Comparison of ENCODE assay signal across 24 mouse cellular contexts in genomic region chr7:136908616-136909144, GRCm38 (mm10). TPM values are rescaled to one million over a fixed set of nuclear protein-coding genes. Genes with fewer than 3 reads are reported as not detected.
DNase-seq lines count a peak whose midpoint lies in the region; ATAC-seq and TF ChIP-seq lines count a peak whose summit lies in the region.
"Had no signal": no experiment of that assay in that cellular context is flagged by ENCODE, and none has a peak within 500 bp of the region (broad histone marks: within the 10 kb centered on the region; RNA-seq: fewer than 3 reads in every experiment).

No protein-coding gene starts in this region.

- H3K27ac ChIP-seq in heart, embryonic 16.5 days (ENCODE audit: low read length), result no peak overlapping the region
- H3K27ac ChIP-seq in heart, embryonic 11.5 days (ENCODE audit: low read depth, low read length), result no peak overlapping the region
- H3K27ac ChIP-seq in liver, embryonic 11.5 days (ENCODE audit: low read depth, low read length), result no peak overlapping the region
- H3K27ac ChIP-seq in stomach, embryonic 16.5 days (ENCODE audit: low read length), result no peak overlapping the region
- no peak overlapping the region for H3K27ac ChIP-seq in stomach, postnatal 0 days (replicated peaks)
- H3K27ac ChIP-seq: embryonic facial prominence, embryonic 12.5 days; embryonic facial prominence, embryonic 15.5 days; heart, adult 2 months; heart, embryonic 13.5 days; hindbrain, embryonic 12.5 days; hindbrain, embryonic 15.5 days had no signal

- 74% methylated on average over 11 of the region's 11 CpGs for WGBS in heart, embryonic 16.5 days
- WGBS in heart, embryonic 11.5 days (ENCODE audit: insufficient replicate concordance), result 75% methylated on average over 11 of the region's 11 CpGs
- 88% methylated on average over 11 of the region's 11 CpGs for WGBS in liver, embryonic 11.5 days
- 79% methylated on average over 11 of the region's 11 CpGs for WGBS in stomach, embryonic 16.5 days
- WGBS in stomach, postnatal 0 days, result 77% methylated on average over 11 of the region's 11 CpGs

- H3K4me3 ChIP-seq in heart, embryonic 16.5 days (ENCODE audit: low read length), result no peak overlapping the region
- no peak overlapping the region for H3K4me3 ChIP-seq in heart, embryonic 11.5 days (ENCODE audit: low read depth, low read length)
- no peak overlapping the region for H3K4me3 ChIP-seq in liver, embryonic 11.5 days (ENCODE audit: low read depth, low read length)
- no peak overlapping the region for H3K4me3 ChIP-seq in stomach, embryonic 16.5 days (replicated peaks; ENCODE audit: low read length)
- no peak overlapping the region for H3K4me3 ChIP-seq in stomach, postnatal 0 days (ENCODE audit: low read depth, low read length)
- H3K4me3 ChIP-seq: embryonic facial prominence, embryonic 12.5 days; embryonic facial prominence, embryonic 15.5 days; heart, adult 2 months; heart, embryonic 13.5 days; hindbrain, embryonic 12.5 days; hindbrain, embryonic 15.5 days had no signal

- no peak for TF ChIP-seq CTCF in stomach, postnatal 0 days (IDR thresholded peaks at IDR 0.05; ENCODE audit: low read depth)

- intact Hi-C loops in heart, postnatal 36 days (cut with DNase I), result no loop called here

- no peaks in the 10 kb centered on the region; the same call in 1 of the 2 replicates for H3K4me1 ChIP-seq in heart, embryonic 16.5 days (ENCODE audit: control insufficient read depth, insufficient read depth, low read length)
- peaks cover 7% of the 10 kb centered on the region for H3K4me1 ChIP-seq in heart, embryonic 11.5 days (ENCODE audit: control insufficient read depth, insufficient read depth, low read length)
- no peaks in the 10 kb centered on the region; the same call in 1 of the 2 replicates for H3K4me1 ChIP-seq in liver, embryonic 11.5 days (replicated peaks; ENCODE audit: control insufficient read depth, insufficient read depth, low read length)
- H3K4me1 ChIP-seq in stomach, embryonic 16.5 days (ENCODE audit: control insufficient read depth, insufficient read depth, low read length), result no peaks in the 10 kb centered on the region
- H3K4me1 ChIP-seq in stomach, postnatal 0 days (replicated peaks; ENCODE audit: control insufficient read depth, insufficient read depth), result no peaks in the 10 kb centered on the region

- ATAC-seq in heart, embryonic 16.5 days (replicated peaks; ENCODE audit: extremely low read depth, insufficient read depth, low FRiP score), result peak; percentile 45; the same call in 1 of the 2 replicates
- ATAC-seq in heart, embryonic 11.5 days (replicated peaks; ENCODE audit: insufficient number of reproducible peaks, low FRiP score, low TSS enrichment), result no peak
- no peak for ATAC-seq in liver, embryonic 11.5 days (replicated peaks; ENCODE audit: low FRiP score)
- peak; percentile 64; the same call in 1 of the 2 replicates for ATAC-seq in stomach, embryonic 16.5 days (ENCODE audit: insufficient read depth, low FRiP score)
- ATAC-seq in stomach, postnatal 0 days (ENCODE audit: low FRiP score, low TSS enrichment), result no peak; the same call in 1 of the 2 replicates
- ATAC-seq: forebrain, embryonic 14.5 days; forebrain, postnatal 0 days; Patski had no signal

- peak; percentile 79 for DNase-seq in heart, adult 11 months
- no peak for DNase-seq in heart, postnatal 36 days
- peak; percentile 29 for DNase-seq in liver, embryonic 11.5 days (ENCODE audit: low spot score)
- DNase-seq in liver, result no peak
- no peak for DNase-seq in stomach, postnatal 0 days (ENCODE audit: low spot score)
- DNase-seq: adrenal gland, postnatal 10 days; adrenal gland, postnatal 36 days; cerebellum, adult 18-20 months; cerebellum, adult 9-10 months; cerebellum, postnatal 14 days; forebrain, postnatal 0 days; gastrocnemius, postnatal 25 days; heart, adult 2 months; kidney, adult 11 months had no signal

- H3K27me3 ChIP-seq in heart, embryonic 16.5 days (ENCODE audit: control insufficient read depth, insufficient read depth, low read length), result no peaks in the 10 kb centered on the region
- H3K27me3 ChIP-seq in heart, embryonic 11.5 days (ENCODE audit: control insufficient read depth, insufficient read depth, low read length), result no peaks in the 10 kb centered on the region
- H3K27me3 ChIP-seq in liver, embryonic 11.5 days (replicated peaks; ENCODE audit: control insufficient read depth, insufficient read depth, low read length), result no peaks in the 10 kb centered on the region
- no peaks in the 10 kb centered on the region for H3K27me3 ChIP-seq in stomach, embryonic 16.5 days (ENCODE audit: control insufficient read depth, insufficient read depth, low read length)
- H3K27me3 ChIP-seq in stomach, postnatal 0 days (ENCODE audit: control insufficient read depth, insufficient read depth, low read length), result no peaks in the 10 kb centered on the region
- H3K27me3 ChIP-seq: embryonic facial prominence, embryonic 12.5 days; embryonic facial prominence, embryonic 15.5 days; heart, embryonic 13.5 days; hindbrain, embryonic 15.5 days; Patski had no signal

- H3K9me3 ChIP-seq in heart, embryonic 16.5 days (replicated peaks; ENCODE audit: control insufficient read depth, low read length), result no peaks in the 10 kb centered on the region
- no peaks in the 10 kb centered on the region for H3K9me3 ChIP-seq in heart, embryonic 11.5 days (replicated peaks; ENCODE audit: control insufficient read depth, low read length)
- no peaks in the 10 kb centered on the region for H3K9me3 ChIP-seq in liver, embryonic 11.5 days (ENCODE audit: control insufficient read depth, low read length)
- no peaks in the 10 kb centered on the region for H3K9me3 ChIP-seq in stomach, embryonic 16.5 days (replicated peaks; ENCODE audit: control insufficient read depth, low read length)
- H3K9me3 ChIP-seq in stomach, postnatal 0 days (ENCODE audit: control insufficient read depth, low read length), result no peaks in the 10 kb centered on the region
- H3K9me3 ChIP-seq: embryonic facial prominence, embryonic 12.5 days; embryonic facial prominence, embryonic 15.5 days; hindbrain, embryonic 12.5 days; hindbrain, embryonic 15.5 days had no signal

- no peak for TF ChIP-seq EP300 in stomach, postnatal 0 days (optimal IDR thresholded peaks at IDR 0.05)

- H3K4me2 ChIP-seq in heart, embryonic 16.5 days (ENCODE audit: low read depth, low read length), result no peak overlapping the region
- H3K4me2 ChIP-seq in heart, embryonic 11.5 days, result no peak overlapping the region
- no peak overlapping the region for H3K4me2 ChIP-seq in liver, embryonic 11.5 days
- H3K4me2 ChIP-seq in stomach, embryonic 16.5 days (ENCODE audit: low read depth, low read length), result no peak overlapping the region
- H3K4me2 ChIP-seq in stomach, postnatal 0 days (replicated peaks; ENCODE audit: low read depth), result no peak overlapping the region
- H3K4me2 ChIP-seq: embryonic facial prominence, embryonic 12.5 days; embryonic facial prominence, embryonic 15.5 days; heart, embryonic 13.5 days; hindbrain, embryonic 12.5 days; hindbrain, embryonic 15.5 days had no signal

- no peaks in the 10 kb centered on the region for H3K36me3 ChIP-seq in heart, embryonic 16.5 days (ENCODE audit: control insufficient read depth, insufficient read depth)
- no peaks in the 10 kb centered on the region for H3K36me3 ChIP-seq in heart, embryonic 11.5 days (ENCODE audit: control insufficient read depth, insufficient read depth, low read length)
- H3K36me3 ChIP-seq in liver, embryonic 11.5 days (ENCODE audit: control insufficient read depth, insufficient read depth, low read length), result no peaks in the 10 kb centered on the region
- H3K36me3 ChIP-seq in stomach, embryonic 16.5 days (ENCODE audit: control insufficient read depth, insufficient read depth, low read length), result no peaks in the 10 kb centered on the region
- no peaks in the 10 kb centered on the region for H3K36me3 ChIP-seq in stomach, postnatal 0 days (ENCODE audit: control insufficient read depth, insufficient read depth, low read length)
- H3K36me3 ChIP-seq: embryonic facial prominence, embryonic 12.5 days; embryonic facial prominence, embryonic 15.5 days; heart, embryonic 13.5 days; hindbrain, embryonic 12.5 days; hindbrain, embryonic 15.5 days had no signal

- no peak overlapping the region for H3K9ac ChIP-seq in heart, embryonic 16.5 days (ENCODE audit: low read length)
- no peak overlapping the region for H3K9ac ChIP-seq in heart, embryonic 11.5 days (ENCODE audit: low read depth, low read length)
- no peak overlapping the region for H3K9ac ChIP-seq in liver, embryonic 11.5 days (ENCODE audit: low read depth, low read length)
- H3K9ac ChIP-seq in stomach, embryonic 16.5 days (ENCODE audit: low read length), result no peak overlapping the region
- H3K9ac ChIP-seq in stomach, postnatal 0 days (ENCODE audit: low read length), result no peak overlapping the region
- H3K9ac ChIP-seq: embryonic facial prominence, embryonic 12.5 days; embryonic facial prominence, embryonic 15.5 days; forebrain, postnatal 0 days; heart, embryonic 13.5 days; hindbrain, embryonic 12.5 days; hindbrain, embryonic 15.5 days had no signal

RNA-seq across cellular contexts. Expression of gene Mgmt, which starts 14.3 kb away (rescaled TPM):
- 1 to 10 TPM; 3.4 to 3.7 TPM for total RNA-seq in heart, postnatal 36 days (2021)
- 7.7 TPM in 2 replicates for polyA plus RNA-seq in heart, embryonic 16.5 days (2015; fragmentation: Nextera tagmentation; extraction: Ambion mirVana)
- 5.5 and 5.6 TPM in 2 replicates for polyA plus RNA-seq in heart, embryonic 11.5 days (2014; fragmentation: Nextera tagmentation; extraction: Ambion mirVana)
- polyA plus RNA-seq in liver, embryonic 11.5 days (2014; fragmentation: Nextera tagmentation; extraction: Ambion mirVana), result 5.9 and 6.5 TPM in 2 replicates
- polyA plus RNA-seq in stomach, embryonic 16.5 days (2015; fragmentation: Nextera tagmentation; extraction: Ambion mirVana), result 7.3 and 7.8 TPM in 2 replicates
- polyA plus RNA-seq in stomach, postnatal 0 days (2015; fragmentation: Nextera tagmentation; extraction: Ambion mirVana), result 5.5 TPM in 2 replicates
- polyA plus RNA-seq: Patski had no signal

Comparison
In these comparisons a context has a peak if more than half of its experiments do, and no peak if none do; other contexts are left out.
1. DNase-seq: peak in heart, adult 11 months (single experiment) and liver, embryonic 11.5 days (single experiment); none in heart, postnatal 36 days (0 of 2), liver (single experiment) and stomach, postnatal 0 days (single experiment).
2. ATAC-seq: peak in heart, embryonic 16.5 days (single experiment) and stomach, embryonic 16.5 days (single experiment); none in heart, embryonic 11.5 days (single experiment), liver, embryonic 11.5 days (single experiment) and stomach, postnatal 0 days (single experiment).